Mouse (Mus musculus): ENCODE results near the gene Rab11fip4. TPM values are rescaled to one million over a fixed set of nuclear protein-coding genes. Genes with fewer than 3 reads are reported as not detected.
A peak's percentile ranks its signal among the peaks of the same experiment; 100 is the strongest.

The Rab11fip4 gene
- total RNA-seq, 2 experiments from 2014 or later = 0.17 to 1.3 TPM

GRCm38 (mm10) chr11:79650359-79650835 lies 59.4 kb downstream of the Rab11fip4 start:
- intact Hi-C loops (cut with DNase I) = no loop called here
- DNase-seq = no peak

- intact Hi-C loops (cut with DNase I) = no loop called here
- no peak for DNase-seq
Measured at GRCm38 (mm10) chr11:79652257-79652656, 61.2 kb downstream of the Rab11fip4 start.

GRCm38 (mm10) chr11:79652921-79653575 lies 62.0 kb downstream of the Rab11fip4 start:
- intact Hi-C loops (cut with DNase I) = no loop called here
- no peak for DNase-seq

GRCm38 (mm10) chr11:79654407-79654831 lies 63.4 kb downstream of the Rab11fip4 start:
- intact Hi-C loops (cut with DNase I) = no loop called here

GRCm38 (mm10) chr11:79655592-79655991 lies 64.6 kb downstream of the Rab11fip4 start:
- DNase-seq = no peak
- intact Hi-C loops (cut with DNase I) = no loop called here

More at GRCm38 (mm10) chr11:79654407-79654831, 63.4 kb downstream of the Rab11fip4 start:
- no peak for DNase-seq

GRCm38 (mm10) chr11:79656491-79656890 lies 65.5 kb downstream of the Rab11fip4 start:
- intact Hi-C loops (cut with DNase I) = no loop called here
- DNase-seq = no peak

- DNase-seq = no peak
- intact Hi-C loops (cut with DNase I) = no loop called here
Measured at GRCm38 (mm10) chr11:79657053-79657452, 66.0 kb downstream of the Rab11fip4 start.

- intact Hi-C loops (cut with DNase I) = no loop called here
Measured at GRCm38 (mm10) chr11:79658205-79658825, 67.3 kb downstream of the Rab11fip4 start.

GRCm38 (mm10) chr11:79660361-79661205 lies 69.6 kb downstream of the Rab11fip4 start:
- intact Hi-C loops (cut with DNase I) = no loop called here
- DNase-seq = peak; percentile 43 to 48

More at GRCm38 (mm10) chr11:79658205-79658825, 67.3 kb downstream of the Rab11fip4 start:
- DNase-seq = no peak

GRCm38 (mm10) chr11:79661877-79662545 lies 71.0 kb downstream of the Rab11fip4 start:
- DNase-seq = no peak
- intact Hi-C loops (cut with DNase I) = no loop called here

- DNase-seq = no peak
- intact Hi-C loops (cut with DNase I) = no loop called here
Measured at GRCm38 (mm10) chr11:79663158-79663557, 72.1 kb downstream of the Rab11fip4 start.

- DNase-seq = no peak
- intact Hi-C loops (cut with DNase I) = no loop called here
Measured at GRCm38 (mm10) chr11:79663570-79663969, 72.6 kb downstream of the Rab11fip4 start.

- peak in 1 of 2 experiments; percentile 6 for DNase-seq
- intact Hi-C loops (cut with DNase I) = no loop called here
Measured at GRCm38 (mm10) chr11:79666544-79666943, 75.5 kb downstream of the Rab11fip4 start.

GRCm38 (mm10) chr11:79669210-79669609 lies 78.2 kb downstream of the Rab11fip4 start:
- intact Hi-C loops (cut with DNase I) = no loop called here
- no peak for DNase-seq

- DNase-seq = no peak
- intact Hi-C loops (cut with DNase I) = no loop called here
Measured at GRCm38 (mm10) chr11:79669947-79670346, 78.9 kb downstream of the Rab11fip4 start.

- no peak for DNase-seq
- intact Hi-C loops (cut with DNase I) = no loop called here
Measured at GRCm38 (mm10) chr11:79670411-79670945, 79.5 kb downstream of the Rab11fip4 start.

GRCm38 (mm10) chr11:79671668-79672281 lies 80.8 kb downstream of the Rab11fip4 start:
- DNase-seq = peak; percentile 22 to 47

GRCm38 (mm10) chr11:79673072-79673471 lies 82.1 kb downstream of the Rab11fip4 start:
- no peak for DNase-seq
- intact Hi-C loops (cut with DNase I) = no loop called here

More at GRCm38 (mm10) chr11:79671668-79672281, 80.8 kb downstream of the Rab11fip4 start:
- intact Hi-C loops (cut with DNase I) = no loop called here

GRCm38 (mm10) chr11:79673717-79674116 lies 82.7 kb downstream of the Rab11fip4 start:
- no peak for DNase-seq
- intact Hi-C loops (cut with DNase I) = no loop called here

GRCm38 (mm10) chr11:79674231-79674630 lies 83.2 kb downstream of the Rab11fip4 start:
- intact Hi-C loops (cut with DNase I) = no loop called here
- no peak for DNase-seq
